Mouse (Mus musculus) forebrain, embryonic 11.5 days (tissue): ENCODE data around the gene Rel. TPM values are rescaled to one million over a fixed set of nuclear protein-coding genes. Genes with fewer than 3 reads are reported as not detected.
"Not testable (repeated sequence)": the region's sequence is repeated elsewhere in the genome, so short reads cannot be mapped to it uniquely, and the experiment has no call there.

Experiments used
- ATAC-seq: fragments of 200-750 bp; cut with Nextera tagmentation; replicated peaks from 2 replicates; pipeline ENCODE4 v1.8.0; 2017; ENCODE audit warnings: moderate TSS enrichment; ENCODE audit not compliant: low FRiP score
- DNase-seq: peaks from one replicate; pipeline ENCODE4 v3.0.0-alpha.2; 2017; ENCODE audit warnings: low spot score
- H3K27ac ChIP-seq: fragments of 300-500 bp; sonication (generic); 2 replicates; pipeline ENCODE4 v1.5.1; 2014; ENCODE audit warnings: low read depth, low read length
- H3K27me3 ChIP-seq: fragments of 300-500 bp; sonication (generic); 2 replicates; pipeline ENCODE4 v1.6.1; 2014; ENCODE audit warnings: mild to moderate bottlenecking, low read length, mixed read lengths; ENCODE audit not compliant: control insufficient read depth, insufficient read depth
- H3K36me3 ChIP-seq: fragments of 300-500 bp; sonication (generic); 2 replicates; pipeline ENCODE4 v1.6.1; 2014; ENCODE audit warnings: mild to moderate bottlenecking, low read length, moderate library complexity, mixed read lengths; ENCODE audit not compliant: control insufficient read depth, insufficient read depth
- H3K4me1 ChIP-seq: fragments of 300-500 bp; sonication (generic); replicated peaks from 2 replicates; pipeline ENCODE4 v1.6.1; 2014; ENCODE audit warnings: low read length, mixed read lengths; ENCODE audit not compliant: control insufficient read depth, insufficient read depth
- H3K4me2 ChIP-seq: fragments of 300-500 bp; sonication (generic); 2 replicates; pipeline ENCODE4 v1.6.1; 2014; ENCODE audit warnings: low read depth, mild to moderate bottlenecking, low read length, moderate library complexity, mixed read lengths; ENCODE audit not compliant: severe bottlenecking
- H3K4me3 ChIP-seq: fragments of 300-500 bp; sonication (generic); 2 replicates; pipeline ENCODE4 v1.5.1; 2014; ENCODE audit warnings: low read depth, low read length
- H3K9ac ChIP-seq: fragments of 300-500 bp; sonication (generic); 2 replicates; pipeline ENCODE4 v1.6.1; 2014; ENCODE audit warnings: low read length
- H3K9me3 ChIP-seq: fragments of 300-500 bp; sonication (generic); 2 replicates; pipeline ENCODE4 v1.6.1; 2016; ENCODE audit warnings: low read length, mixed read lengths; ENCODE audit not compliant: control insufficient read depth
- WGBS: fragments of 180-500 bp; shearing (Covaris S2); extraction: QIAGEN DNeasy Blood & Tissue Kit; methylation state at CpG from one replicate; pipeline ENCODE4 v1.1.7; 2014; 5-methylcytosine and 5-hydroxymethylcytosine counted together
- polyA plus RNA-seq: library from polyadenylated mRNA; unstranded; fragments of >200 nt; fragmentation: Nextera tagmentation; extraction: Ambion mirVana; gene quantifications from 2 replicates; pipeline ENCODE4 v1.2.1, GENCODE M21; 2014

Rel gene
- polyA plus RNA-seq, 1 experiment from 2014 or later = 0.67 TPM

DNA sequence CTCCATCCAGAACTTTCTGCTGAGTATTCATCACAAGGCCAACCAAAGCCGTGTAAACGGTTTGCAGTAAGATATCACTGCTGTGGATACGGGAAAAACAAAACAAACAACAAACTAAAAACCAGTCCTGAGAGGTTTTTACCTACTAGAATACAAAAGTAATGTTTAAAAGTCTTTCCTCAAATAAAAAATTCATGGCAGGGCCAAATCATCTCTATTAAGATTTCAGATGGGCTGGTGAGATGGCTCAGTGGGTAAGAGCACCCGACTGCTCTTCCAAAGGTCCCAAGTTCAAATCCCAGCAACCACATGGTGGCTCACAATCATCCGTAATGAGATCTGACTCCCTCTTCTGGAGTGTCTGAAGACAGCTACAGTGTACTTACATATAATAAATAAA, 3.4 kb downstream of the Rel start:
- not testable (repeated sequence) for H3K27me3 ChIP-seq, H3K27ac ChIP-seq, H3K9ac ChIP-seq, ATAC-seq, H3K9me3 ChIP-seq, H3K4me3 ChIP-seq, H3K4me1 ChIP-seq, H3K4me2 ChIP-seq, DNase-seq, H3K36me3 ChIP-seq
- WGBS = 84% methylated on average over 4 of the region's 5 CpGs

GRCm38 (mm10) chr11:23762635-23763034, 8.1 kb downstream of the Rel start:
- DNase-seq (no peak), ATAC-seq (no peak)
- Histone ChIP-seq H3K36me3 (no peaks in the 10 kb centered on the region), H3K9me3 (no peaks in the 10 kb centered on the region), H3K27me3 (no peaks in the 10 kb centered on the region), H3K27ac (no peak overlapping the region), H3K9ac (no peak overlapping the region), H3K4me3 (no peak overlapping the region), H3K4me1 (no peaks in the 10 kb centered on the region), H3K4me2 (no peak overlapping the region)
- WGBS = 96% methylated on average over 2 of the region's 2 CpGs

DNA sequence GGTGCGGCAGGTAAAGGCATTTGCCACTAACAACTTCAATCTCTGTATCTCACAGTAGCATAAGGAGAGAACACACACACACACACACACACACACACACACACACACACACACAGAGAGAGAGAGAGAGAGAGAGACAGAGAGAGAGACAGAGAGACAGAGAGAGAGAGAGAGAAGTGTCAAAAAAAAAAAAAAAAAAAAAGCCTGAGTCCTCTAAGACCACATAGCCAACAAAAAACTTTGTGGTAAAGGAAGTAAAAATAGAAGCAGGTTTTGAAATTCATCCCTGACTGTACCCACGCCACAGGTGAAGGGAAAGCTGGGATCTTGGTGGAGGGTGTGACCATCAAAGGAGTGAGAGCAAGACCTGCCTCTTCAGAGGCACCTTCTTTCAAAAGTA, 12.6 kb downstream of the Rel start:
- H3K27ac ChIP-seq = no peak overlapping the region
- H3K4me3 ChIP-seq = no peak overlapping the region
- H3K9me3 ChIP-seq = no peaks in the 10 kb centered on the region
- H3K27me3 ChIP-seq = no peaks in the 10 kb centered on the region
- no peak overlapping the region for H3K9ac ChIP-seq
- DNase-seq (no peak), ATAC-seq (no peak)
- WGBS = 89% methylated on average over 2 of the region's 2 CpGs
- H3K4me2 ChIP-seq = no peak overlapping the region
- H3K4me1 ChIP-seq = no peaks in the 10 kb centered on the region
- H3K36me3 ChIP-seq = no peaks in the 10 kb centered on the region

- no peak for ATAC-seq
- Histone ChIP-seq H3K4me1 (no peaks in the 10 kb centered on the region), H3K9ac (no peak overlapping the region), H3K4me3 (no peak overlapping the region), H3K4me2 (no peak overlapping the region), H3K36me3 (no peaks in the 10 kb centered on the region), H3K27ac (no peak overlapping the region), H3K27me3 (no peaks in the 10 kb centered on the region), H3K9me3 (no peaks in the 10 kb centered on the region)
- DNase-seq = no peak
These were observed 16.4 kb downstream of the Rel start for GRCm38 (mm10) chr11:23754329-23754728.

- DNase-seq = no peak
- H3K4me2 ChIP-seq = no peak overlapping the region
- H3K9ac ChIP-seq = no peak overlapping the region
- H3K27ac ChIP-seq = no peak overlapping the region
- H3K36me3 ChIP-seq = no peaks in the 10 kb centered on the region
- H3K27me3 ChIP-seq = no peaks in the 10 kb centered on the region
- no peak overlapping the region for H3K4me3 ChIP-seq
- 86% methylated on average over 1 of the region's 1 CpGs for WGBS
- H3K9me3 ChIP-seq = no peaks in the 10 kb centered on the region
- H3K4me1 ChIP-seq = no peaks in the 10 kb centered on the region
- ATAC-seq = no peak
These were observed 17.5 kb downstream of the Rel start for GRCm38 (mm10) chr11:23753136-23753710.

DNA sequence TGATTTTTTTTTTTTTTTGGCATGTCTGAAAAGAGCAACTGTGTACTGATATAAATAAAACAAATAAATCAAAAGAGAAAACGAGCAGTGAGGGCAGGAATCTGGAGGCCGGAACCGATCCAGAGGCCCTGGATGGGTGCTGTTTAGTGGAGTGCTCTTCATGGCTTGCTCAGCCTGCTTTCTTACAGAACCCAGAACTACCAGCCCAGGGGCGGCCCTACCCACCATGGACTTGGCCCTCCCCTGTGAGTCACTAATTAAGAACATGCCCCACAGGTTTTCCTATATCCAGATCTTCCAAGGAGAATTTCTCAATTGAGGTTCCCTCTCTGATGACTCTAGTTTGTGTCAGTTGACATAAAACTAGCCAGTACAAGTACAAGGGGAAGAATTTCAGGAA, 24.7 kb downstream of the Rel start:
- H3K4me1 ChIP-seq = no peaks in the 10 kb centered on the region
- WGBS = 85% methylated on average over 4 of the region's 4 CpGs
- H3K36me3 ChIP-seq = no peaks in the 10 kb centered on the region
- no peaks in the 10 kb centered on the region for H3K9me3 ChIP-seq
- H3K27me3 ChIP-seq = no peaks in the 10 kb centered on the region
- H3K27ac ChIP-seq = no peak overlapping the region
- no peak overlapping the region for H3K9ac ChIP-seq
- DNase-seq (no peak), ATAC-seq (no peak)
- no peak overlapping the region for H3K4me2 ChIP-seq
- H3K4me3 ChIP-seq = no peak overlapping the region

DNA sequence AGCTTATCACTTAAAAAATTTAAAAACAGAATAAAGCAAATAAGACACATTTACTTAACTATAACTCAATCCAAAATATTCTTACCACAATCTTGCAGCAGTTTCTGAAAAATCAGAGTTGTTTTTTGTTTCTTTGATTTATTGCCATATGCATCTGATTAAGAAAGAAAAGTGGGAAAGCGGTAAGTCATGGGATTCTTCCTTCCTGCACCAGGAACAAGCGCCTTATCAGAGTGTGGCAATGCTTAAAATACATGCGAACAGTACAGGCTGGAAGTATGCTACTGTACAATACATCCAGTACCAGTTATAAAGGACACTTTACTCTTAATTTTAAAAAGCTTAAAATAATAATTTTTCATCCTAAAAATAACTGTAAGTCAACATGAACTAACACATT, 26.4 kb downstream of the Rel start:
- 96% methylated on average over 3 of the region's 3 CpGs for WGBS
- Histone ChIP-seq H3K9ac (no peak overlapping the region), H3K27me3 (no peaks in the 10 kb centered on the region), H3K36me3 (no peaks in the 10 kb centered on the region), H3K4me3 (no peak overlapping the region), H3K4me1 (no peaks in the 10 kb centered on the region), H3K9me3 (no peaks in the 10 kb centered on the region), H3K4me2 (no peak overlapping the region), H3K27ac (no peak overlapping the region)
- ATAC-seq (no peak), DNase-seq (no peak)

GRCm38 (mm10) chr11:23741386-23741785, 29.4 kb downstream of the Rel start:
- no peaks in the 10 kb centered on the region for H3K4me1 ChIP-seq
- DNase-seq (no peak), ATAC-seq (no peak)
- no peak overlapping the region for H3K4me3 ChIP-seq
- H3K9me3 ChIP-seq = no peaks in the 10 kb centered on the region
- no peak overlapping the region for H3K9ac ChIP-seq
- WGBS = 89% methylated on average over 7 of the region's 7 CpGs
- H3K4me2 ChIP-seq = no peak overlapping the region
- no peaks in the 10 kb centered on the region for H3K36me3 ChIP-seq
- no peak overlapping the region for H3K27ac ChIP-seq
- H3K27me3 ChIP-seq = no peaks in the 10 kb centered on the region

DNA sequence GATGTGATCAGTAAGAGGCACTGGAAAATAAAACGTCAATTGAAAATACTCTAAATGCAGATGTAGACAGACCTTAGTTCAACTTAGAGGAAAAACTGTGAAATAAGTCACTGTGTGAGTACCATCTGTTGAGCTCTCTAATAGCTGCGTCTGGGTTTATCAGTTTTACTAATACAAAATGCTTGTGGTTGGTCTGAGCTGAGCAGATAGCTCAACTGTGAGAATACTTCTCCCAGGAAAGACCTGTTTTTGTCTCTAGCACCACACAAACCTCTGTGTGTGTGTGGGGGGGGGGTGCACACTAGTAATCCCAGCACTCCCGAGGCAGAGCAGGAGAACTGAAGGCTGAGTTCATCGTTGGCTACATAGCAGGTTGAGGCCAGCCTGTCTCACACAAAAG, 29.9 kb downstream of the Rel start:
- H3K27ac ChIP-seq = no peak overlapping the region
- no peak overlapping the region for H3K4me2 ChIP-seq
- no peaks in the 10 kb centered on the region for H3K9me3 ChIP-seq
- no peak for DNase-seq
- no peaks in the 10 kb centered on the region for H3K27me3 ChIP-seq
- ATAC-seq = no peak
- H3K9ac ChIP-seq = no peak overlapping the region
- WGBS = 75% methylated on average over 4 of the region's 4 CpGs
- H3K36me3 ChIP-seq = no peaks in the 10 kb centered on the region
- H3K4me1 ChIP-seq = no peaks in the 10 kb centered on the region
- no peak overlapping the region for H3K4me3 ChIP-seq
